Mouse (Mus musculus): ENCODE measurements around the gene Slc26a8.

Slc26a8 gene

DNA sequence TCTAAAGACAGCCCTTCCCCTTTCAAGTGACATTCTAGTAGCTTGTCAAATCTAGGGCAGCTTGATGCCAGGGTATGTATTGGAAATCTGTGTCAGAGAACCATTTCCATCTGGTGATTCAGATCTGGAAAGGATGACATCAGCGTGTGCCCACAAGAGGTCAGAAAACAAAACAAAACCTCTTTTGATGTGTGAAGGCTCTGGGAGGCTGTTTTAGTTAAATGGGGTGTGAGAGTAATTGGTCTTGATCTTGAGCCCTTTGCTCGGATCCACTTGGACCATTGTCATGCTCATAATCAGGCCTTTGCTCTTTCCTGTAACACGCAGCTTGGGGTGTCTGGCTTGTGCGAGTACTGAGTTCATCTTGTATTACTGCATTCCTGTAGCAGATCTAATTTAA, 8.2 kb upstream of the Slc26a8 start:
- no peak for DNase-seq

DNA sequence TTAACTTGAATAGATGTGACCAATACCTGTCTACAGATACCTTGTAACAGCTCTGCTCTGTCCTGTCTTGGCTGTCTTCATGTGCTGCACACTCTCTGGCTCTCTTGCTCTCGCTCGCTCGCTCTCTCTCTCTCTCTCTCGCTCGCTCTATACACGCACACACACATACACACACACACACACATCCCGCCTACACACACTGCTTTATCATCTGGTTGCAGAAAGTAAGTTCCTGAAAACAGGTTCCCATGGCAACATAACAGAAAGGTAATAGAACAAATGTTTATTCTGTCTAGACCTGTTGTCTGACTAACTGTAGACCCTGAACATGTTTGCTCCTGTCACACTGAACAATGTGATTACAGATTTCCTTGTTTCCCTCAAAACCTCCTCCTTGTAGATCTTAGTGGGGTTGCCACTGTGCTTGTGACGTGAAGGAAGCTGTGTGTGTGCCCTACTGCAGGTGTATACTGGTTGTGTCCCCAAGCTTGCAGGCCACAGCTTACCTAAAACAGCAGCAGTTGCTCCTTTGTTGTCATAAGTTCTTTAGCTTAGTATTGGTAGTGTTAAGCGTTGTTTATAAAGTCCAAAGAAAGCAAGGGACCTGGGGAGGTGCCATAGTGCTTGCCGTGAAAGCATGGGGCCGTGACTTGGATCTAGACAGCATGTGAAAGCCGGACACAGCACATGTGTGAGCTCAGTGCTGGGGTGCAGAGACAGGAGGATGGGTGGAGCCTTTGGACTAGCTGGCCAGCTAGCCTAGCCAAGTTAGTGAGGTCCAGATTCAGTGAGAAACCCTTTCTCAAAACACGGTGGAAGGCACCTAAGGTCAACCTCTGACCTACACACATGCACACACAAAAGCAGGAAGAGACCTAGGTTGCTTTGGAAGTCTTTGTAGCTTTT, 7.5 kb upstream of the Slc26a8 start:
- DNase-seq, result peak; percentile 26

DNA sequence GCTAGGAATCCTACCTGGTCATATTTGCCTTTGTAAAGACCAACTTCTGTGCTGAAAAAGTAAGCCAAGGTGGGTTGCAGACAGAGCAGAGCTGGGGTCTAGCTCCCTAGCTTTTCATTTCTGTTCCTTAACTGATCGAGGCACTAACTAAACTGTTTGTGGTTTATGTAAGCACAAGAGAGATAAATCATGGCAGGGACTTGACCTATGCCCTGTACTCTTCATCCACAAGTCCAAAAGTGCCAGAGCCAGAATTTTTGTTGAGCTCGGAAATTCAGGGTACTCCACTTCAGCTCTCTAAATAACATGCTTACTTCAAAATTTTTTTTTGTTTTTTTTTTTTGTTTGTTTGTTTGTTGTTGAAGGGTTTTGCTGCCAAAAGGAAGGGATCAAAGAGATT, 6.6 kb upstream of the Slc26a8 start:
- DNase-seq, result no peak

DNA sequence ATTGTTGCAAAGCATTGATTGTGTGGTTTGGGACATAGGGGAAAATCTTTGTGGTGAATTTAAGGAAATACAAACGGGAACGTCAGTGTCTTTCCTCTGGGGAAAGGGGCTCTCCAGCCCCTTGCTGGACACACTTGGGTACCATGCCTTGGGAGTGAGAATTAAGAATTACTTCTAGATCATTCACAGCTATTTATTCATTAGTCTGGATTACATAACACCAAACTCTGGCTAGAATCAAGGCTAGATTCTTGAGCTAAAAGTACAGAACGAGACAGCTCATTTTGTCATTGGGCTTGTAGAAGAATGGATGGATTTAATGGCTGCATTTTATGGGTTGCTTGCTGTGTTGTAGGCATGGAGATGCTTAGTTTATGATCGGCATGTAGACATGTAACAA, 4.8 kb upstream of the Slc26a8 start:
- no peak for DNase-seq

DNA sequence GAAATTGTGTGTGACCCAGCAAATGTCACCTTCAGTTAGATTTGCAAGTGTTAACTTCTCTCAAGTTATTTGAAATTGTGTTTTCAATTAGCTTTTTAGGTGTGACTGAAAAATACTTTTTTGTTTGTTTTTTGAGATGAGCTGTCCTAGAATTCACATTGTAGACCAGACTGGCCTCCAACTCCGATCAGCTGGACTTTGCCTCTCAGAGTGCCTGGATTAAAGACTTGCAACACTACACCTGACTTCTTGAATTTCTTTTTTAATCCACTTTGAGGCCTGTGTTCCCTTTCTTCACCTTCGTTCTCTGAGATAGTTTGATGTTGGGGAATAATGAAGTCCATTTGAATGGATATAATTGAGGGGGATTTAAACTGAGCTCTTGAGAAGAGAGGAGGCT, 4.0 kb upstream of the Slc26a8 start:
- no peak for DNase-seq

DNA sequence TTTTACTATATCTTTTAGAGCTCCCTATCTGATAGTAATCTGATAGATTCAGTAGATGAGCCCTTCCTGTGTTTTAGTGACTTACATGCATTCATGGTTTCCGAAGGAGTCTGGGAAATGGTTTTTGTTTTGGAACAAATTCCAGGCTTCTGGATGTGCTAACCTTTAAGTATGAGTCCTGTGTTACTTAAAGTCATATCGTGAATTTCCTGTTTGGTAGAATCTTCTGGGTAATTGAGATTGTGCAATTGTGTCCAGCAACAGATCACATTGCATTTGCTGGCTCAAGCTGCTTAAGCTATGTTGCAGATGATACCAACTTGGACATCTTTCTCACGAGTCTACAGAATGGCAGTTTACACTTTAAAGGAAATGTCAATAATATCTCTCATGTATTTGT, 3.1 kb upstream of the Slc26a8 start:
- DNase-seq, result no peak

DNA sequence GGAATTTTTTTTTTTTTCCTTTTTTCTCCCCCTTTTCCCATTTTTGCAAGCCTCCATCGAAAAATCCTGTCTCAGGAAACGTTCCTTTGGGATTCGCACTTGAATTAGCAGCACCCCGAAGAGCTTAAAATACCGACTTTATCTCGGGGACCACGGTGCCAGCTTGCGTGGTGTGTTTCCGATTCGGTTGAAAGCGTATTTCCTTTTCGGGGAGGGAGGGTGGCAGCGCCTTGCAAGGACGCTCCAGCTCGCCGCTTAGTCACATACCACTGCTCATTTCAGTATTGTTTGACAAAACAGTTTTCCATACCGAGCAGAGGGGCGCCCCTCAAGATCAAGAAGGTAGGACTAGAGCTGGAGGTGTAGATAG, 2.3 kb upstream of the Slc26a8 start:
- DNase-seq, result peak; percentile 76

DNA sequence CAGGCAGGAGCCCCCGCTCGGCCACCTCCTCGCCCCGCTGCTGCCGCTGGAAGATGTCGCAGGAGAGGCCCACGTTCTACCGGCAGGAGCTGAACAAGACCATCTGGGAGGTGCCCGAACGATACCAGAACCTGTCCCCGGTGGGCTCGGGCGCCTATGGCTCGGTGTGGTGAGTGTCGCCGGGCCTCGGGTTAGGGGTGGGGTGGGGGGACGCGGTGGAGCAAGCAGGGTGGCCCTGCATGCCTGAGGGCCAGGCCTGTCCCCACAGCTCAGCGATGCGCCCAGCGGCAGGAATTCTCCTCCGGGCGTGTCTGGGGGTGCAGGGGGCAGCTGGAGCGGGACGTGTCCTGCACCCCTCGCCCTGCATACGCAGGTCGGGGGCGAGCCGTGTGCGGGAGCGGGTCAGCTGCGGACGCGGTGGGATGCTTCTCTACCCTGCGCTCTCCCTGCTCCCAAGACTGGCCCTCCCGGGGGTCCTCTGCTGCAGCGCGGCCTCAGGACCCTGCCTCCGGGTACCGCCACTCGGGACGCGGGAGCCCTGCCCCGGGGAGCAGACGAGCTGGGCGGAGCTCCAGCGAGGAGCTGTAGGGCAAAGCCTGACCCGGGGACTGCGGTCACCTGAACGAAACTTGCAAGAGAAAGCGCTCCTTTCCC, 1.8 kb upstream of the Slc26a8 start:
- peak; percentile 73 for DNase-seq

DNA sequence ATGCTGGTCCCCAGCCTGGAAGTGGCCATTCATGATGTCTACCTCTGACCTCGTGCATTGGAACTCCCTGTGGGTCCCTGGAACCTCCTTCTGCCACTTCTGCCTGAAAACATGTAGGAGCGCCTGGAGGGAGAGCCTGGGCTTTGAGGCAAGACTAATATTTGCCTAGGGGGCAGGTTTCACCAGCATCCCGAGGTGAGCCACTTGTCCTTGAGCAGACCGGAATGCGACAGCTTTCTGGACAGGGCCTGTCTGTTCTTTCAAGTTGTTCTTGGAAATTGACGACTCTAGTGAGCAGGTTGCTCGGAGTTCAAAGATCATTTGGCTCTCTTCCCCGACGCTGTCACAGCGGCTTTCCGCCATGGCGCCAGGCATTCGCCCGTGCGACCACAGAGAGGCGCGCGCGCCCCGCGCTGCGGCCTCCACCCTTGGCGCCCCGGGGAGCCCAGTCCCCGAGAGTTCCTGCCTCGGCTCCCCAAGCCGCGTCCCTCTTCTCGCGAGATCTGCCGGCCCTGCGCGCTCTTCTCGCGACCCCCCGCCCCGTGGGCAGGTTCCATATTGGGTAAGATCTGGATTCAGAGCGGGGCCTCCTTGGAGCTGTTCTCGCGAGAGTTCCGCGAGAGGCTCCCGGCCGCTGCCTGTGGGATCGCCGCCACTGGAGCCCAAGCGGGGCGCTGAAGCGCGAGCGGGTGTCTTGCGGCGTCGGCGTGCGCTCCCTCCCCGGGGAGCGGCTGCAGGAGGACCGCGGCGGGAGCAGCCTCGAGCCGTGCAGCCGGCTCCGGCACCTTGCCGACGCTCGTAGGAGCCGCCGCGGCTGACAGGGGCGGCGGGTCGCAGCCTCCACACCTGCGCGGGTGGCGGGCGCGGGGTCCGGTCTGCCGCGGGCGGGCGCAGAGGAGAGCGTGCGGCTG, 998 bp upstream of the Slc26a8 start, which contains the start of gene Mapk14:
Gene Mapk14 (plus strand): TSS at position 554 of the 911 bp plus-strand sequence.
- DNase-seq, result peak; percentile 100

DNA sequence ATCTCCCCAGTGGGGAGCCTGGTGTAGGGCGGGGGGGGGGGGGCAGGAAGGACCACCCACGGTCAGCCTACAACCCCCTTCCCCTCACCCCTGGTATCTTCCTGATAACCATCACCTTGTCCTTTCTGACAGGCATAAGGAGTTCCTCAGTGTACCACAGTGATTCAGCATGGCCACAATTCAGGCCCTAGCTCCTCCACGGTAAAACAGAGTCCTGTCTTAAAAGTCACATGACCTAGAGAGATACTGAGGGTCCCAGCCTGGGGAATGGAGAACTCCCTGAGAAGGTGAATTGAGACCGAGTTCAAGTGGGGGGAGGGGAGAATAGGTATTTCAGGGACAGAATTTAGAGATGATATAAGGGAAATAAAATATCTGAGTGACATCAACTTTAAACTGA, 2.7 kb downstream of the Slc26a8 start:
- DNase-seq, result no peak

DNA sequence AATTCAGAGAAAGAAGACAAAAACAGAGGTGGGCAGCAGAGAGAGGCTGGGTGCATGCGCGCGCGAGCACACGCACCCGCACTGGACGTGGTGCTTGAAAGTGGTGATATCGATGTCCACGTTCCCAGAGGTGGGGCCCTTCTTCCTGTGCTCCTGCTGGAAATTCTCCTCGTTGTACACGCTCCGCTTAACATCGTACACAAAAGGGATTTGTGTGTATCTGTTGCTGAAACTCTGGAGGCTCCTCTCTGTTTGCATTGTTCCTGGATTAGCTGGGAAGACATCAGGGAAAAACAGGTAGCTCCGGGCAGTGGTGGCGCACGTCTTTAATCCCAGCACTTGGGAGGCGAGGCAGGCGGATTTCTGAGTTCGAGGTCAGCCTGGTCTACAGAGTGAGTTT, 5.4 kb downstream of the Slc26a8 start:
- no peak for DNase-seq

DNA sequence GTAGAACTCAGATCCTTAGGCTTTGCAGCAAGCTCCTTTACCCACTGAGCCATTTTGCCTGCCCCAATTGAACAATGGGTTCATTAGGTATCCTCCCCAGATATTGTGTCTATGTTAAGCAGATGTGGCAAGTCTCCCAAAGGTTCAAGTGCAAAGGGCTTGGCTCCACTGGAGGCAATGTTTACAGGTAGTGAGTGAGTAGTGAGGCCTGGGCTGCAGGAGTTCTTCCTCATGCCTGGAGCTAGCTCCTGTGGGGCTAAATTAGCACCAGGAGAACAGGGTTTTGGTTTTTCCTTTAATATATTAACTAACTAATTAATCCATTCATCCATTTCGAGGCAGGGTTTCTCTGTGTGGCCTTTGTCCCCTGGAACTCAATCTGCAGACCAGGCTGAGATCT, 6.4 kb downstream of the Slc26a8 start:
- no peak for DNase-seq

DNA sequence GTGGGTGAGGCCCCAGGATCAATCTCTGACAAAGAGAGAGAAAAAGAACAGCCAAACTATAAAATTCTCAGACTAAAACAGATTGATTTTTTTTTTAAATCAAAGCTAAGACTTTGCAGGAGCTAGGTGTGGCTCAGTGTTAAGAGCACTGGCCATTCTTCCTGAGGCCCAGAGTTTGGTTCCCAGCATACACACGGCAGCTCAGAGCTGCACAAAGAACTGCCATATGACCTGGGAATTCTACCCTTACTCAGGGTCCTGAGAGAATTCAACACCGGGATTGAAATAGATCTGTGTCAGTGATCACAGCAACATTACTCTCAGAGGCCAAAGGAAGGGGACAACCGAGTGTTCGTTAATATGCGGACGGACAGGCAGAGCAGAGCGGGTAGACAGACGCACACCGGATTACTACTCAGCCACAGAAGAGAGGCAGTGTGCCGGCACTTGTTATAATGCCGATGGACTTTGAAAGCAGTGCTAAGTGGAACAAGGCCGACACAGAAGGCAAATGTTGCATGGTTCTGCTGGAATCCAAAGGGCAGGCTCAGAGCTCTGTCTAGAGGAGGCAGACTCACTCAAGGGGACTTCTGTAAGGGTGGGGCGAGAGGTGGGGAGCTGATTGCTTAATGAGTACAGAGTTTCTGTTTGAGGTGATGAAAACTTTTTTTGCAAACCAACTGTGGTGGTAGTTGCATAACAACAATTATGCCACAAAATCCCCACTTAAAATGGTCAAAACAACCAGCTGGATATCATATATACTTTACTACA, 7.5 kb downstream of the Slc26a8 start:
- DNase-seq, result no peak

DNA sequence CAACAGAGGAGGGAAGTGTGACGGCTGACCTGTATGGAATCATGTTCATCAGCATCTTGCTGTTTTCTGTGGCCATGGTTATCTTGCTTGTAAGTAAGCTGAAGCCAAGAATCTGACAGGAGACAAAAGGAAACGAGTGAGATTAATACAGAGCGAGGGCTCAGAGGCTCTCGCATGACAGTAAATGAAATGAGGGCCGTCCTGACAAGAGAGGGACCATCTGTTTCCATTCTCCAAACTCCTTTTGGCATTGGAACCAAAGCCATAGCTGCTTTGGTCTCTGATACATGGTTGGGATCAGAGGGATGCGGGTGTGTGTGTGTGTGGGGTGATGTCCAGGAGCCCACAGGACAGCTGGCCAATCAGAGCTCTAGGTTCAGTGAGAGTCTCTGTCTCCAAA, 30.5 kb downstream of the Slc26a8 start:
- no peak for DNase-seq

DNA sequence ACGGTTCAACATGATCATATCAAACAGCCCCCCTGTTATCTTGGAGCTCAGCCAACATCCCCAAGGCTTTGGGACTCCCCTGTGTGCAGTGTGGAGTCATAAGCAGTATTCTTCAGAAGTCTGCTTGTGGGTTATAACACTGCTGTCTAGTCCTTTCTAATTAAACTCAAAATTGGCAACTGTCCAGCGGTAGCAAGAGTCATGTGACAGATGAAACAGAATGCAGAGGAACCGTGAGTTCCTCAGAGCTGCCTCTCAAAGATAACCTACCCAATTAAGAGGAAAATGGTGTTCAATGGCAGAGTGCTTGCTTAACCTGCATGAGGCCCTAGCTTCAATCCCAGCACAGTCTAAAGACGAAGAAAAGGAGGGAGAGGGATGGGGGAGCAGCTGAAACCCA, 32.1 kb downstream of the Slc26a8 start:
- DNase-seq, result no peak

DNA sequence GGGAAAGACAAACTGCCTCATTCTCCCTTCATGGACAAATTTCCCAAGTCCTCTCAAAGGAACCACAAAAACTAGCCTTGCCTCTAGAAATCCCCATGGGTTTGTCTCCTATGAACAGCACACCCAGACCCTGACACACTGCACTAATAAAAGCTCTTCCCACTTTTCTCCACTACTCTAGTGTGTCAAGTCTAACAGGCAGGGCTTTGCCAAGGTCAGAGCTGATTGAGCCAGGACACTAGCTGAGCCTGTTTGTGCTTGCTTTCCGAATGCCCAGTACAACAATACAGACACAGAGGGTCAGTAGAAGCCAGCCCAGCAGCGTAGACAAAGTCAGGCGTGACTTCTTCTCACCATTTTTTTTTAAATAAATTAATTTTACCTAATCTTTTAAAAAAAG, 39.8 kb downstream of the Slc26a8 start:
- no peak for DNase-seq

DNA sequence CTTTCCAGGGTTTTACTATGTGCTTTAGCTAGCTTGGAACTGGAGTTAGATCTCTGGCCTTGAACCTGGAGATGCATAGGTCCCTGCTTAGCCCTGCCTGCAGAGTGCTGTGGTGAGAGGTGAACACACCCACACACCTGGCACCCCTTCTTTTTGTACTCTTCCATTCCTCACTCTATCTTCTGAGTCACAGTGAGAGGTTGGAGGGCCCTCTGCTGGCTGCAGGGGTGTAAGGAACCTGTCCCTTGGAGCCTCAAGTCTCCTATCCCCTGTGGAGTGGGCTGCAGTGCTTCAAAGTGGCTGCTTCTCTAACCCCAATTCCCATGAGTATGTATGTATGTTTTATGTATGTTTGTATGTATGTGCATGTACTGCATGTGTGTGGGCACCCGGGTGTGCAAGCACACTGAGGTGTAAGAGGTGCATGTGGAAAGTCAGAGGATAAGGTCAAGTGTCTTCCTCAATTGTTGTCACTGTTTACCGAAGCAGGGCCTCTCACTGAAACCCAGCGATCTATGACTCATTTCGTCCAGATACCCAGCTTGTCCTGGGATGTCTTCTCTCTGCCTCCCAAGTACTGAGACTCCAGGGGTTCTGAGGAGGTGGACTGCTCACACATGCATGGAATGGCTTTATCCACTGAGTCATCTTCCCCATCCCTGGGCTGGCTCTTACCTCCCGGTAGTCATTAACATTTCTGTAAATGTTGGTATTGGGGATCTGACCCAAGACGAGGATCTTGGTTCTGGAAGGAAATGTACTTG, 41.2 kb downstream of the Slc26a8 start:
- peak; percentile 76 for DNase-seq

DNA sequence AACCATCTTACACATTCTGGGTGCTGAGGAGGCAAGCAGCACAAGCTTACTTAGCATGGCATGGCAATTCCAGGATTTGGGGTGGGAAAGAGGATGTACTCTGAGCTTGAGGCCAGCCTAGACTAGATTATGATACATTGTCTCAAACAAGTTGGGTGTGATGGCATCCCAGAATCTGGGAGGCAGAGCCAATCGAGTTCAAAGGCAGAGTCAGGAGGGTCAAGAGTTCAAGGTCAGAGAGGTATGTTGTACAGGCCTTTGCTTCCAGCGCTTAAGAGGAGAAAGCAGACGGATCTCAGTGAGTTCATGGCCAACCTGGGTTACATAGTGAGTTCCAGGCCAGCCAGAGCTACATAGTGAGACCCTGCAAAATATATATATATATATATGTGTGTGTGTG, 43.8 kb downstream of the Slc26a8 start:
- DNase-seq, result no peak

DNA sequence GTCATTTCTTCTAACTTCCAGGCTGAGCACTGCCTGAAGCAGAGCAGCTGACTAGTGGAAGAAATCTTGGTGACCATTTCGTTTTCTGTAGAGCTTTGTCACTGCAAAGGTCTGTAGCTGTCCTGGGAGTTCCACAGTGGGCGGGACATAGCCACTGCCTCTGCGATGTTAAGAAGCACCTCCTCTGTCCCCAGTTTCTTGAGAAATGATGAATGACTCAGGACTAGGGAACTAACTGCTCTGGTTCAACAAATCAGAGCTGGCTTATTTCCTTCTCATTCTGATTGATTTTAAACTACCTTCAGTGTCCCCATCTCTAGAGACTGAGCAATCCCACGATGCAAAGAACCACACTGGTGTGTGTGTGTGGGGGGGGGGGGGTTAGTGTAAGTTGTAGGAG, 45.9 kb downstream of the Slc26a8 start:
- no peak for DNase-seq

DNA sequence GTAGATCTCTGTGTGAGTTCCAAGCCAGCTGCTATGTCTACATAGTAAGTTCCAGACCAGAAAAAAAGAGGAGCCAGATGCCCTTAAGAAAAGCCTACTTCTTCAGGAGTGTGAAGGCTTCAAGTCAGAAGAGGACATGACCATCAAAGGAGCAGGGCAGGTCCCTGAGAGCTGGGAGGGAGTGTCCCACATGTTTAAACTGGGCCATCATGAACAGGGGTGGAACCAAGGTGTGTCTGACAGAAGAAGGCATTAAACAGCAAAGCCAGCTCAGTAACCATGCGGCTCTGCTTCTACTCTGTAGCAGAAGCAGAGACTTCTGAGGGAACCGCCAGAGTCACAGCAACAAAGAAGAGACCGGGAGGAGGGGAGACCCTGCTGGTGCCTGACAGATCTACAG, 46.3 kb downstream of the Slc26a8 start:
- DNase-seq, result peak; percentile 40

DNA sequence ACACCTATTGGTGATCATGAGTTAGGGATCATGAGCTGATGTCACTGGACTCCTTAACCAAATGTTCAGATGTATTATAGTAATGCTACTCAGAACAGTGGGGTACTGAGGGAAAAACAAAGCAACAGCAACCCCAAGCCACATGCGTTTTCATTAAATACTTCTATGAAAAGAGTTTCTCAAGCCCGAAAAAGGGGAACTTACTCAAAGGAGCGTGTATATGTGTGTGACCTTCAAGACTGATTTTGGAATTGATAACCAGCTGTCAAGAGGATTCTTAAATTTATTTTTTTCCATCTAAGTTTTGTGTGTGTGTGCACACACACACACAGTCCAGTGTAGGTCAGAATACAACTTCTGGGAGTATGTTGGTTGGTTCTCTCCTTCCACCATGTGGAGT, 49.9 kb downstream of the Slc26a8 start:
- DNase-seq, result no peak
